Mouse (Mus musculus): ENCODE measurements around the gene Tsc22d4. TPM values are rescaled to one million over a fixed set of nuclear protein-coding genes. Genes with fewer than 3 reads are reported as not detected.

Gene Tsc22d4
- polyA plus RNA-seq, 1 experiment: 51.8 TPM

GRCm38 (mm10) chr5:137723840-137724239 is 21.7 kb upstream of the Tsc22d4 start:
- TF ChIP-seq CTCF (IDR thresholded peaks at IDR 0.05; ENCODE audit: borderline replicate concordance, extremely low read depth, insufficient read depth, insufficient read length): no peak
- no peak for TF ChIP-seq POLR2A (IDR thresholded peaks at IDR 0.05; ENCODE audit: borderline replicate concordance, extremely low read depth, insufficient read depth, insufficient read length, poor library complexity, severe bottlenecking)
- DNase-seq (ENCODE audit: low read depth): no peak

GRCm38 (mm10) chr5:137726767-137727166 is 18.8 kb upstream of the Tsc22d4 start:
- TF ChIP-seq POLR2A (IDR thresholded peaks at IDR 0.05; ENCODE audit: borderline replicate concordance, extremely low read depth, insufficient read depth, insufficient read length, poor library complexity, severe bottlenecking) (no peak), CTCF (IDR thresholded peaks at IDR 0.05; ENCODE audit: borderline replicate concordance, extremely low read depth, insufficient read depth, insufficient read length) (no peak)

GRCm38 (mm10) chr5:137733638-137734288 is 11.8 kb upstream of the Tsc22d4 start:
- DNase-seq (ENCODE audit: low read depth): peak; percentile 89

More at GRCm38 (mm10) chr5:137726767-137727166, 18.8 kb upstream of the Tsc22d4 start:
- DNase-seq (ENCODE audit: low read depth): no peak

GRCm38 (mm10) chr5:137734289-137735061 is 11.1 kb upstream of the Tsc22d4 start:
- no peak for TF ChIP-seq CTCF (IDR thresholded peaks at IDR 0.05; ENCODE audit: borderline replicate concordance, extremely low read depth, insufficient read depth, insufficient read length)
- TF ChIP-seq POLR2A (IDR thresholded peaks at IDR 0.05; ENCODE audit: borderline replicate concordance, extremely low read depth, insufficient read depth, insufficient read length, poor library complexity, severe bottlenecking): no peak
- DNase-seq (ENCODE audit: low read depth): peak; percentile 100

More at GRCm38 (mm10) chr5:137733638-137734288, 11.8 kb upstream of the Tsc22d4 start:
- TF ChIP-seq CTCF (IDR thresholded peaks at IDR 0.05; ENCODE audit: borderline replicate concordance, extremely low read depth, insufficient read depth, insufficient read length) (no peak), POLR2A (IDR thresholded peaks at IDR 0.05; ENCODE audit: borderline replicate concordance, extremely low read depth, insufficient read depth, insufficient read length, poor library complexity, severe bottlenecking) (no peak)

- DNase-seq (ENCODE audit: low read depth): peak; percentile 80
- TF ChIP-seq POLR2A (IDR thresholded peaks at IDR 0.05; ENCODE audit: borderline replicate concordance, extremely low read depth, insufficient read depth, insufficient read length, poor library complexity, severe bottlenecking) (no peak), CTCF (IDR thresholded peaks at IDR 0.05; ENCODE audit: borderline replicate concordance, extremely low read depth, insufficient read depth, insufficient read length) (no peak)
Observed at GRCm38 (mm10) chr5:137737400-137737940, 8.1 kb upstream of the Tsc22d4 start.

GRCm38 (mm10) chr5:137738516-137738915 is 7.0 kb upstream of the Tsc22d4 start:
- DNase-seq (ENCODE audit: low read depth): peak; percentile 79
- TF ChIP-seq POLR2A (IDR thresholded peaks at IDR 0.05; ENCODE audit: borderline replicate concordance, extremely low read depth, insufficient read depth, insufficient read length, poor library complexity, severe bottlenecking) (no peak), CTCF (IDR thresholded peaks at IDR 0.05; ENCODE audit: borderline replicate concordance, extremely low read depth, insufficient read depth, insufficient read length) (peak; percentile 55)

GRCm38 (mm10) chr5:137739471-137739870 is 6.1 kb upstream of the Tsc22d4 start:
- TF ChIP-seq POLR2A (IDR thresholded peaks at IDR 0.05; ENCODE audit: borderline replicate concordance, extremely low read depth, insufficient read depth, insufficient read length, poor library complexity, severe bottlenecking): no peak
- DNase-seq (ENCODE audit: low read depth): no peak

GRCm38 (mm10) chr5:137740506-137740905 is 5.0 kb upstream of the Tsc22d4 start:
- TF ChIP-seq CTCF (IDR thresholded peaks at IDR 0.05; ENCODE audit: borderline replicate concordance, extremely low read depth, insufficient read depth, insufficient read length) (no peak), POLR2A (IDR thresholded peaks at IDR 0.05; ENCODE audit: borderline replicate concordance, extremely low read depth, insufficient read depth, insufficient read length, poor library complexity, severe bottlenecking) (no peak)
- no peak for DNase-seq (ENCODE audit: low read depth)

GRCm38 (mm10) chr5:137741023-137741931 is 4.3 kb upstream of the Tsc22d4 start, which contains the start of gene Nyap1:
Gene Nyap1, minus strand, starts transcription at chr5:137741607.
- TF ChIP-seq POLR2A (IDR thresholded peaks at IDR 0.05; ENCODE audit: borderline replicate concordance, extremely low read depth, insufficient read depth, insufficient read length, poor library complexity, severe bottlenecking) (peak; percentile 37; the same call in 1 of the 2 replicates), CTCF (IDR thresholded peaks at IDR 0.05; ENCODE audit: borderline replicate concordance, extremely low read depth, insufficient read depth, insufficient read length) (peak; percentile 83)
- DNase-seq (ENCODE audit: low read depth): peak; percentile 93

GRCm38 (mm10) chr5:137742048-137742447 is 3.5 kb upstream of the Tsc22d4 start:
- no peak for DNase-seq (ENCODE audit: low read depth)
- TF ChIP-seq CTCF (IDR thresholded peaks at IDR 0.05; ENCODE audit: borderline replicate concordance, extremely low read depth, insufficient read depth, insufficient read length) (no peak), POLR2A (IDR thresholded peaks at IDR 0.05; ENCODE audit: borderline replicate concordance, extremely low read depth, insufficient read depth, insufficient read length, poor library complexity, severe bottlenecking) (no peak)
